Mouse (Mus musculus) C2C12 (cell line): ENCODE measurements around the gene Sox6.

ENCODE experiments used
- CTCF ChIP-seq: IDR thresholded peaks from one replicate; pipeline ENCODE4 v1.5.1; 2011; ENCODE audit not compliant: control insufficient read depth, insufficient read depth, insufficient read length
- FOSL1 ChIP-seq: IDR thresholded peaks from one replicate; pipeline ENCODE4 v1.8.0; 2011; ENCODE audit warnings: mild to moderate bottlenecking, low read length; ENCODE audit not compliant: poor library complexity, insufficient read depth, severe bottlenecking
- MAX ChIP-seq: IDR thresholded peaks from one replicate; pipeline ENCODE4 v1.6.1; 2011; ENCODE audit warnings: mild to moderate bottlenecking, control low read depth
- MYOD1 ChIP-seq: IDR thresholded peaks from one replicate; pipeline ENCODE4 v1.6.1; 2011; ENCODE audit warnings: low read depth; ENCODE audit not compliant: control insufficient read depth, insufficient read length
- USF1 ChIP-seq: IDR thresholded peaks from one replicate; pipeline ENCODE4 v1.6.1; 2011; ENCODE audit warnings: low read depth, mild to moderate bottlenecking, control low read depth, moderate library complexity

DNA sequence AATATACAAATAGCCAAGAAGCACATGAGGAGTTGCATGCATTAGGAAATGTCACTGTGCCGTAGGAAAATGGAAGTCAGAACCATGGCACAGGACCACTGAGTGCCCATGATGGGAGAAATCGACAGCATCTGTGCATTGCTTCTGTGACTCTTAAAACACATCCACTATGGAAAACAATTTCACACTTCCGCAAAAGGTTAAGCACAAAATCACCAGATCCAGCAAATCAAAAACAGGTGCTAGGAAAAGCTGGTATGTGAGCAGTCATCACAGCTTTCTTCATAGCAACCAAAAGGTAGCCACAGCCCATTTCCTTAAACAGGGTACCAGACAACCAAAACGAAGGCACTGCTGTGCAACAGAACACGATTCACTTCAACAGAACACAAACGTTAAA is 52.9 kb downstream of the Sox6 start:
- TF ChIP-seq CTCF (no peak), FOSL1 (no peak), MAX (no peak), MYOD1 (no peak), USF1 (no peak)
